Mouse (Mus musculus) 3T3-L1 (cell line): ENCODE measurements at regions not wholly inside any gene's neighbourhood (a gene's known extent, or its start where the extent isn't known, plus 50 kb on each side); places are given as distances from the start of the nearest gene placed in this dataset.

Experiments
- DNase-seq: peaks from one replicate; pipeline ENCODE4 v3.0.0-alpha.2; 2015; ENCODE audit warnings: low read depth, low spot score

GRCm38 (mm10) chr10:113161486-113161885, 232.7 kb upstream of the Atxn7l3b start:
- DNase-seq: no peak

DNA sequence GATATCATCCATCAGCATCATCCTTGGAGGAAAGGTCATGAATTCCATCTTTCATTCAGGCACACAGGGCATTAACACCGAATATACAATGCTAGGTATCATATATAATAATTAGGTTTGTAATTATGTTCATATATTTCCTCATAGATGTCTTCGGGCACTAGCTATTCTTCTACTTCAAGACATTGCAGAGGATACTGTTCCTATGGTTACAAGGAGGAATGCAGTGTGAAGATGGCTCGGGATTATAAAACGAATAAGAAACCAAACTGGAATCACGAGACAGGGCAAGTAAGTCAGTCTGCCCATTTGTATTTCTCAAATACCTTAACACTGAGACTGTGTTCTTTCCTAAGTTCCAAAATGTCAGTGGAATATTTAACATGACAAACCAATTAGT, 231.3 kb upstream of the Atxn7l3b start:
- DNase-seq: no peak

DNA sequence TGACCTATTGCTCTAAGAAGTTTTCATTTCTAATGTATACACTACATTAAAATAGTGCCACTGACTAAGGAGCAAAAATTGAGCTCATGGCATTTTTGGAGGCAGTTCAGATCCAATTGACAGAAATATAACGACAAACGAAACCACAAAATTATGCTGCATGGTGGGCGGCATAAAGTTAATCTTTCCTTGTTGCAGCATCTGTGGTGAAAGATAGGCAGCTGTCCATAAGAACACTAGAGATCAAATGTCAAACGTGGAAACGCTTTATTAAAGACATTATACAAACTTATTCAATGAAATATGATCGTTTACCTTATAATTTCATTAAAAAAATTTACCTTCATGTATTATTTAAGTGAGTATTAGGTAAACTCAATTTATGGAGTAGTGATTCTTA, 230.2 kb upstream of the Atxn7l3b start:
- DNase-seq: no peak

GRCm38 (mm10) chr10:113141606-113142005, 212.8 kb upstream of the Atxn7l3b start:
- peak; percentile 44 for DNase-seq

DNA sequence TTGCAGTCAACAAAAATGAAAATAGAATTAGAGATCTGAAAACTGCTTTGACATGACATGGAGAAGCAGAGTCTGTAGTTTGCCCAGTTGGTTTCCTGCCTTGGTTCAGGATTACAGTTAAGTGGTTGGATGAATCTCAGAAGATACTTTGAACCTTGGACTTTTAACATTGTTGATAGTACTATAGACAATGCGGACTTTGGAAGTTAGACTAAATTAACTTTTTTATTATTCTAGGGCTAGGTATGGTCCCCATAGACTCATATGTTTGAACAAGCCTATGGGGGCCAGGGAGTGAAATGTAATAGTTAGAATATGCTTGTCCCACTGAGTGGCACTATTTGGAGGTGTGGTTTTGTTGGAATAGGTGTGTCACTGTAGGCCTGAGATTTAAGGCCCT, 186.2 kb upstream of the Atxn7l3b start:
- DNase-seq: no peak

DNA sequence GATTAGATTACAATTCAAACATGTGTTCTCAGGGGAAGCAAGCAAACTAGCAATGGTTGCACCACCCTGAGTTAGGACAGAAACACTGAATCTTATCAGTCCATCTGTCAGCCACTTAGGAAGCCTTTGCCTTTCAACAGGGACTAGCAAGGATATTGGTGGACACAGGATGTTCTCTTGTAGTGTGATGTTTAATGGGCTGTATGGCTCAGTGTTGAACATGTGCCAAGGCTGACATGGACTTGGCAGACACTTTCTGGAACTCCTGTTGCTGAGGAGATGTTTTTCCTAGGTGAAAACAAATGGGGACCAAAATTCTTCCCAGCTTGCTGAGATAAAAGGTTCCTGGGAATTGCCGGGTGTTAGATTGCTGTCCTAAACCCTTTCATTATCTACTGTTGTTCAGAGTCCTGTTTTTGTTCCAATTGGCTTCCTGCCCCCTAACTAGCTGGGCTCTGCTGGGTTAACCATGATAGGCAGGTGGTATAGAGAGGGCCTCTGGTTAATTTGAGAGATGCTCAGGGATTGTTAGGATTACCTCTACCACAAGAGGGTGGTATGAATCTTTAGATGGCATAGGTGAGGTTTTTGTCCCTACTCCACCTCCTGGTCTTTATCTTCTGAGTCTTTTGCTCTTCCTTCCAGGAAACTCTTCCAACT, 177.1 kb upstream of the Atxn7l3b start:
- DNase-seq: peak; percentile 78

- peak; percentile 81 for DNase-seq
These were observed 176.5 kb upstream of the Atxn7l3b start for GRCm38 (mm10) chr10:113105301-113105700.
